Mouse (Mus musculus): ENCODE results near the gene Dyx1c1.

DNA sequence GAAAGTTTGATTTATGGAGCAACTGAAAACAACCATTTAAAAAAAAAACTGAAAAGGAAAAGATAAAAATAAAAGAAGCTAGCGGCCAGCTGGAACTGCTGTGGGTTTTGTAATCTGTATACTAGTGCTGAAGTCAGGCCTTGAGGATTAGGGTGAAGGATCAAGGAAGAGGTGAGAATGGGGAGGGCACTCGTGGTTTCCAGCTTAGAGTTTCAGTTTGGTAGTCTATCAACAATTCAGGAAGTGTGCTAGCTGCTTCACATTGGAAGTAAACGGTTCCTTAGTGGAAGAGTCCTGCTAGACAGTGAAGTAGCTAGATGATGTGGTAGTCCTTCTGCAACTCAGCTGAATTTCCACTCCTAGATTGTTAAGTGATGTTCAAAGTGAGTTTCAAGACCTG, 49.8 kb downstream of the Dyx1c1 start:
- TF ChIP-seq CTCF (IDR thresholded peaks at IDR 0.05; ENCODE audit: insufficient read depth, low read depth, low read length) (no peak), POLR2A (IDR thresholded peaks at IDR 0.05; ENCODE audit: insufficient read depth, low read depth, low read length) (no peak)
